Mouse (Mus musculus) lung, postnatal 4 days (tissue): ENCODE measurements at regions not wholly inside any gene's neighbourhood (a gene's known extent, or its start where the extent isn't known, plus 50 kb on each side); places are given as distances from the start of the nearest gene placed in this dataset.
"Not testable (repeated sequence)": the region's sequence is repeated elsewhere in the genome, so short reads cannot be mapped to it uniquely, and the experiment has no call there.

Experiments used
- DNase-seq, 2 experiments: peaks; one replicate each; pipeline ENCODE4 v3.0.0; 2021

DNA sequence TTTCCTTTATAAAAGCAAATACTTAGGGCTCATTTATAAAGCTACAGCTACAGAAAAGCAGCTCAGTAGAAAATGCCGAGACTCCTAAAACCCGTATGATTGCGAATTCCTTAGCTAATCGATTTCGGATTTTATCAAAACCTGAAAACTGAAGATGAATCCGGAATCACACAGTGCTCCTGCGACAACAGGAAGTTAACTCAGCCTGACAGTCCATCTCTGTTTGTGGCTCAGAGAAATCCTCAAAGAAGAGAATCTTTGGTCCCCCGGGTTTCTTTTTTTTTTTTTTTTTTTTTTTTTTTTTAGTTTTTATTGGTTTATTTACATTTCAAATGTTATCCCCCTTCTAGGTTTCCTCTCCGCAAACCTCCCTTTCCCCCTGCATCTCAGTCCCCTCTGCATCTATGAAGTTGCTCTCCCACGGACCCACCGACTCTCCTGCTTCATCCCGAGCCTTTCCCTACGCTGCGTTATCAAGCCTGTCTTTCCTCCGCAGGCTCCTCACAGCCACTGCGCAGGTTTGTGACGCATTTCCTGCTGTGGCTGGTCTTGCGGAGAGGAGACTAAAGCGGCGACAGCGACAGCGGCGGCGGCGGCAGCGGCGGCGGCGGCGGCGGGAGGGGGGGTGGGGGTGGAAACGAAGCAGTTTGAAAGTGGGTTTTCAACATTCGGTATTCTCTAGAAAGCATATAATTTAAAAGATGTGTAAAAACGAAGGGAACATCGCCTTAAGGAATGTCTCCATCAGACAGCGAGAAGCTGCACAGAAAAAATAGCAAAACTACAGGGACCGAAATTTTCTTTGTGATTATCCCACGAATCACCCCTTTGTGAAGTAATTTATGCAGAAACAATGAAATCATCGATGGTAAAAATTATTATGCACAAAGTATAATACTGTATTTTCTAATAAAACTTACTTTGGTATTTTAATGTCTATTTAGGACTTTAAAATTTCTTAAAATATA, 352.3 kb upstream of the Snrpn start:
- DNase-seq = peak; percentile 9 to 46

DNA sequence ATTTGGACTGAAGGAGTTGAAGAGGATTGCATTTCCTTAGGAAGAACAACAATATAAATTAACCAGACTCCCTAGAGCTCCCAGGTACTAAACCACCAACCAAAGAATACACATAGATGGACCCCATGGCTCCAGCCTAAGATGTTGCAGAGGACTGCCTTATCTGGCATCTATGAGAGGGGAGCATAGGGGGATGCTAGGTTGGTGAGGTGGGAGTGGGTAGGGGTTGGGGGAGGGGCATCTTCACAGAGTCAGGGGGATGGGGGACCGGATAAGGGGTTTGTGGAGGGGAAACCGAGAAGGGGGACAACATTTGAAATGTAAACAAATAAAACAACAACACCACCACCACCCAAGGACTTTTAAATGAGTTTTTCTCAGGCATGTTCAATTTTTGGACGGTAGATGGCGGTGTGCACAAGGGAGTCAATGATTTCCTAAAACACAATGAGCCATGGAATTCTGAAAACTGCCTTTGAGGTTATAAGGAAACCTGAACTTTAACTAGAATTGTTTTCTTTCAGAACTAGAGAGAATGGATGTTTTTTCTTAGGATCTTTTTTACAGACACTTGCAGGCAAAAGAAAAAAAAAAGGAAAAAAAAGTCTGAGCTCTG, 347.9 kb upstream of the Snrpn start:
- DNase-seq = not testable (repeated sequence)

DNA sequence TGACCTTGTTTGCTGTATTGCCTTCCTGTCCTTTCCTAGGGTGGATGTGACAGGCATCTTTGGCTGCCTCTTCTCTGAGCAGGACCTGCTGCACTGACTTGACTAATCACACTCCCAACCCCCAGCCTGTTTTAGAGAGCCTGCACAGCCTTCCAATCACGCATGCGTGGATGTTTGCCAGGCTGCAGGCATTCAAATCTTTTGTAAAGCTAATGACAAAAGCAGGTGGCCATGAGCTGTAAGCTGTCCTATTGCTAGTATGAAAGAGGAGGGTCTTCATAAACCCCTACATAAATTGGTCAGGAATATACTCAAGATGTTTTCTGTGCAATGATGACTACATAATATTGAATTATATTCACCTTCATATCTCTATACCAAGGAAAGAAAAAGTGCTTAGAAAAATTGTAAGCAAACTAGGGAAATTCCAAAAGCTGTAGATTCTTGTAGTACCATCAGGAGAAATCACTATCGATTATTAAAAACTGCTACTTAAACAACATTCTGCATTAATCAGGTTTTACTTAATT, 310.1 kb upstream of the Snrpn start:
- not testable (repeated sequence) for DNase-seq

DNA sequence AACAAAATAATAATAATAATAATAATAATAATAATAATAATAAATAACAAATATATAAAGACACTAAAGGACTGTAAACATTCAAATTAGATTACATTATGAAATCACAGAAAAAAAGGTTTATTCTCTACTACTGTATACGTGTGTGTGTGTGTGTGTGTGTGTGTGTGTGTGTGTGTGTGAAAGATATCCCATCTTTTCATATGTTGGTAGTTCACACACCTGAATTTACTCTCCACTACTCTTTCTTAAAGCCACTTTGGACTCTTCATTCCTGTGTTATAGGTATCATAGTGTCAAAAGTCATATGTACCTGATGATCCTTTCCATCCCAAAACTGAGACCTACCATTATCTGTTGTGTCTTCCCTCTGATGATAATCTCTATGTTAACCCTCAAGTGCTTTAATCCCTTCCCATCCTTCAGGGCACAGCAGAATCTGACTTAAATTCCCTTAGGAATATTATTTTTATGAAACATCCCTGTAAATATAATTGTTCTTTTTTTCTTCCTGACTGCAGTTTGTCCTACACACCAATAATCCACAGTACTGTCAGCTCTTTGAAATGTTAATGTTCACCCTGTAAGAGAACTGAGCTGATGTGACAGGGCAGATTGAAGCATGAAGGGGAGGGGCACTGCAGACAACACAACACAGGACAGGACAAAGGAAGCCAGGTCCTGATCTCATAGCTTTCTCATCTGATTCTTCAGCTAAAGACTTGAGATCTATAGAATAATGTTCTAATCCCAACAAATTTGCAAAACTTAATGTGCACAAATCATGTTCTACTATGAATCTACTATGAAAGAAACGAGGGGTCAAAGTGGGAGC, 309.4 kb upstream of the Snrpn start:
- not testable (repeated sequence) for DNase-seq

DNA sequence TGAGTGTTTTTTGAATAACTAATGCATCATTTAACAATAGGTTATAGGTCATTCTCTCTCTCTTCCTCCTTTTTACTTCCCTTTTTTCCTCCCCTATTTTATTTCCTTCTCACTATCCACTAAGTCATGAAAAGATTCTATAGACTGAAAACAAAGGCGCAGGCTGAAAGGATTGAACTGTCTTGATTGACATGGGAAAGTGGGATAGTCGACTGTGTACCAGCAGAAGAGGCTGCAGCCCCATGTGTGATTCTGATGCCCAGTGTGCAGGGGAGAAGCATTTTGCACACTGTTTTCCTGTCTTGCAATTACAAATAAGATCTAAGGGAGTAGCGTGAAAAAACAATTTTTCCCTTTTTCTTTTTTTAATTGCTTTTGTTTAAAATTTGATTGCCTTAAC, 298.8 kb upstream of the Snrpn start:
- no peak for DNase-seq

DNA sequence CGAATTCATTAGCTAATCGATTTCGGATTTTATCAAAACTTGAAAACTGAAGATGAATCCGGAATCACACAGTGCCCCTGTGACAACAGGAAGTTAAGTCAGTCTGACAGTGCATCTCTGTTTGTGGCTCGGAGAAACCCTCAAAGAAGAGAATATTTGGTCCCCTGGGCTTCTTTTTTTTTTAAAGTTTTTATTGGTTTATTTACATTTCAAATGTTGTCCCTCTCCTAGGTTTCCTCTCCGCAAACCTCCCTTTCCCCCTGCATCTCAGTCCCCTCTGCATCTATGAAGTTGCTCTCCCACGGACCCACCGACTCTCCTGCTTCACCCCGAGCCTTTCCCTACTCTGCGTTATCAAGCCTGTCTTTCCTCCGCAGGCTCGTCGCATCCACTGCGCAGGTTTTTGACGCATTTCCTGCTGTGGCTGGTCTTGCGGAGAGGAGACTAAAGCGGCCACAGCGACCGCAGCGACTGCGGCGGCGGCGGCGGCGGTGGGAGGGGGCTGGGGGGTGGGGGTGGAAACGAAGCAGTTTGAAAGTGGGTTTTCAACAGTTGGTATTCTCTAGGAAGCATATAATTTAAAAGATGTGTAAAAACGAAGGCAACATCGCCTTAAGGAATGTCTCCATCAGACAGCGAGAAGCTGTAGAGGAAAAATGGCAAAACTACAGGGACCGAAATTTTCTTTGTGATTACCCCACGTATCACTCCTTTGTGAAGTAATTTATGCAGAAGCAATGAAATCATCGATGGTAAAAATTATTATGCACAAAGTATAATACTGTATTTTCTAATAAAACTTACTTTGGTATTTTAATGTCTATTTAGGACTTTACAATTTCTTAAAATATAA, 251.2 kb upstream of the Snrpn start:
- DNase-seq = peak; percentile 40 to 47

DNA sequence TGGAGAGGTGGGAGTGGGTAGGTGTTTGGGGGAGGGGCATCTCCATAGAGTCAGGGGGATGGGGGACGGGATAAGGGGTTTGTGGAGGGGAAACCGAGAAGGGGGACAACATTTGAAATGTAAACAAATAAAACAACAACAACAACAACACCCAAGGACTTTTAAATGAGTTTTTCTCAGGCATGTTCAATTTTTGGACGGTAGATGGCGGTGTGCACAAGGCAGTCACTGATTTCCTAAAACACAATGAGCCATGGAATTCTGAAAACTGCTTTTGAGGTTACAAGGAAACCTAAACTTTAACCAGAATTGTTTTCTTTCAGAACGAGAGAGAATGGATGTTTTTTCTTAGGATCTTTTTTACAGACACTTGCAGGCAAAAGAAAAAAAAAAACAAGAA, 246.9 kb upstream of the Snrpn start:
- not testable (repeated sequence) for DNase-seq

DNA sequence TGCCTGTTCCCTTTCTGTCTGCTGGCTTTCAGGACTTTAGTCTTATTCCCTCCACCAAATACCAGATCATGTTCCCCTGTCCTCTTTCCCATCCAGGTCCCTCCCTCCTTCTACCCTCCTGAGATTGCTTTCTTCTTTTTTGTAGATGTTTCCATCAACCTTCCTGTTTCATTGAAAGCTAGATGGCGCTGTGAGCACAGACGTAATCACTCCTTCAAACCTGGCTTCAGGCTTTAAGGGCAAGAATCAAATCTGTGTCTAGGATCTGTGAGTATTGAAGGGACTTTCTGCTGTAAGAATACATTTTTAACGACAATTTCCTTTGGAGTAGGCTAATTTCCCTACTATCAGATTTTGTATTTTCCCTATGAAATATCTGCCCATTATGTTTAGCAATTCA, 234.0 kb upstream of the Snrpn start:
- not testable (repeated sequence) for DNase-seq

DNA sequence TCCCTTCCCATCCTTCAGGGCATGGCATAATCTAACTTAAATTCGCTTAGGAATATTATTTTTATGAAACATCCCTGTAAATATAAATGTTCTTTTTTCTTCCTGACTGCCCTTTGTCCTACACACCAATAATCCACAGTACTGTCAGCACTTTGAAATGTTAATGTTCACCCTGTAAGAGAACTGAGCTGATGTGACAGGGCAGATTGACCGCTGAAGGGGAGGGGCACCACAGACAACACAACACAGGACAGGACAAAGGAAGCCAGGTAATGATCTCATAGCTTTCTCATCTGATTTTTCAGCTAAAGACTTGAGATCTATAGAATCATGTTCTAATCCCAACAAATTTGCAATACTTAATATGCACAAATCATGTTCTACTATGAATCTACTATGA, 212.2 kb upstream of the Snrpn start:
- not testable (repeated sequence) for DNase-seq
